Mouse (Mus musculus): ENCODE measurements around the gene Adarb2. TPM values are rescaled to one million over a fixed set of nuclear protein-coding genes. Genes with fewer than 3 reads are reported as not detected.

Adarb2 gene
- polyA plus RNA-seq, 1 experiment from 2014 or later: 1.0 TPM

DNA sequence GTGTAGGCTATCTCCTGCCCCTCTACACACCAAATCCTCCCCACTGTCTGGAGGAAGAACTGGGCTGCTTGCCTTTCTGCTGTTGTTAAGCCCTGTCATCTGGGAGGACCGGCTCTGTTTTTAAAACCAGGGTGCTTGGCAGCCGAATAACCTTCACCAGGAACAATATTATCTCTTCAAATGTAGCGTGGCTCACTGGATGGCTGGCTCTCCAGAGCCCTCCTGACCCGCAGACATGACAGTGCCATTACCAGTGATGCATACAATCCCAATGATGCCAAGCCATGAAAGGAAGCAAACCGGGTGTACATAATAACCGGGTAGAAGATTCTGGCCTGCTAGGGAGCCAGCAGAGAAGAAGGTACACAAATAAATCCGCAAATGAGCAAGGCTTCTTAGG lies 360.5 kb downstream of the Adarb2 start:
- H3K9ac ChIP-seq (ENCODE audit: low read length): no peak overlapping the region
- no peak overlapping the region for H3K4me3 ChIP-seq (ENCODE audit: low read depth, low read length)
- H3K4me1 ChIP-seq (ENCODE audit: control insufficient read depth, insufficient read depth, low read length): no peaks in the 10 kb centered on the region; the same call in 1 of the 2 replicates
- ATAC-seq (ENCODE audit: insufficient number of reproducible peaks, low FRiP score, low TSS enrichment, low read depth) (no peak), DNase-seq (ENCODE audit: low spot score) (no peak)
- H3K27me3 ChIP-seq (ENCODE audit: control insufficient read depth, insufficient read depth, low read length): no peaks in the 10 kb centered on the region
- 86% methylated on average over 7 of the region's 7 CpGs for WGBS
- no peaks in the 10 kb centered on the region for H3K36me3 ChIP-seq (ENCODE audit: control insufficient read depth, insufficient read depth, low read length)
- no peak overlapping the region for H3K4me2 ChIP-seq (ENCODE audit: low read depth, severe bottlenecking)
- no peak overlapping the region for H3K27ac ChIP-seq (replicated peaks; ENCODE audit: low read depth, low read length)
- H3K9me3 ChIP-seq (ENCODE audit: control insufficient read depth, low read length): no peaks in the 10 kb centered on the region

DNA sequence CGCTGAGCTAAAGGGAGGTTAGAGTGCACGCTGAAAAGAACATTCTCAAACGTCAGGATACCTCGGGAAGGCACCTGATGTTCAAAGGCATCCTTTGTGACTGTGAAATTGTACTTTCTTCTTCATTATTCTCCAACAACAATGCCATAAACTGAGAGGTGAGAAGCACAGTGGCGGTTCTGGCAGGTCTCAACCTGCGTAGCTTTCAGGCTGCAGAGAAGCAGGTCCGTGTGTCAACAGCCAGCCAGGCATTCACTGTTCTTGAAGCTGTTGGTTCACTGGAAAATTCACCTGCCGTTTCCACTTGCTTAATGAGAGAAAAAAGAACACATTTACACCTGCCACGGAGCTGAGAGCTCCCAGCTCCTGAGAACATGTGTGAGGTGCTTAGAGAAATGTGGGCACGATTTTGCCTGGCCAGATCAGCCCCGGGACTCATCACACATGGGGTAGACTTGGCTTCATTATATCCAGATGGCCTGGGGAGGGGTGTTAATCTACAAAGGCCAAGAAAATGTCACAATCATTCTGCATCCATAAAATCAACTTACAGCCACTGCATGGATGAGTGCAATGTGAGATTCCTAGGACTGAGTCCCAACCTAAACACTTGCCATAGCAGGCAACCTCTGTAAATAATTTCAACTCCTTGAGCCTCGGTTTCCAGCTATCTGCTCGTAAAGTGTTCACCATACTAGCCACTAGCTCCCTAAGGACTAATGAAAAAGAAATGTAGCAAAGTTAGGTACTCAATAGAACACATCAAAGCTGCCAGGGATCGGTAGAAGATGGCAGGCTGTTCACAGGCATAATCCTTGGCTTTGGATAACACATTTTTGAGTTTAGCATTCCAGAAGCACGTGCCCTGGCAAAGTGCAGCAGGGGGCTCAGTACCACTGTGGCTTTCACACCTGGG lies 364.7 kb downstream of the Adarb2 start:
- Histone ChIP-seq H3K36me3 (ENCODE audit: control insufficient read depth, insufficient read depth, low read length) (no peaks in the 10 kb centered on the region), H3K9me3 (ENCODE audit: control insufficient read depth, low read length) (no peaks in the 10 kb centered on the region), H3K27ac (replicated peaks; ENCODE audit: low read depth, low read length) (no peak overlapping the region), H3K4me2 (ENCODE audit: low read depth, severe bottlenecking) (no peak overlapping the region), H3K4me1 (ENCODE audit: control insufficient read depth, insufficient read depth, low read length) (no peaks in the 10 kb centered on the region; the same call in 1 of the 2 replicates), H3K4me3 (ENCODE audit: low read depth, low read length) (no peak overlapping the region), H3K9ac (ENCODE audit: low read length) (no peak overlapping the region), H3K27me3 (ENCODE audit: control insufficient read depth, insufficient read depth, low read length) (no peaks in the 10 kb centered on the region)
- WGBS: 45% methylated on average over 15 of the region's 15 CpGs
- ATAC-seq (ENCODE audit: insufficient number of reproducible peaks, low FRiP score, low TSS enrichment, low read depth) (peak; percentile 84), DNase-seq (ENCODE audit: low spot score) (peak; percentile 56)

DNA sequence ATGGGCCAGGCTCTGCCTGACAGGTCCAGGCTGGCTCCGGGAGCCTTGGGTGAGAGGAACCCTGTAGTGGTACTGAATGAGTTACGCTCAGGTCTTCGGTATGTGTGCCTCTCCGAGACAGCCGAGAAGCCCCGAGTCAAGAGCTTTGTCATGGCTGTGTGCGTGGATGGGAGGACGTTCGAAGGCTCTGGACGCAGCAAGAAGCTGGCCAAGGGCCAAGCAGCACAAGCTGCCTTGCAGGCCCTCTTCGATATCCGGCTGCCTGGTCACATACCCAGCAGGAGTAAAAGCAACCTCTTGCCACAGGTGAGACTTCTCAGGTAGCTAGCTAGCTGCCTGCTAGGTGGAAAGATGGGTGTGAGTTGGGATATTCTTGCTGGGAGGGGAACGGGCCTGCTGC lies 367.6 kb downstream of the Adarb2 start:
- no peaks in the 10 kb centered on the region for H3K27me3 ChIP-seq (ENCODE audit: control insufficient read depth, insufficient read depth, low read length)
- H3K27ac ChIP-seq (replicated peaks; ENCODE audit: low read depth, low read length): no peak overlapping the region

DNA sequence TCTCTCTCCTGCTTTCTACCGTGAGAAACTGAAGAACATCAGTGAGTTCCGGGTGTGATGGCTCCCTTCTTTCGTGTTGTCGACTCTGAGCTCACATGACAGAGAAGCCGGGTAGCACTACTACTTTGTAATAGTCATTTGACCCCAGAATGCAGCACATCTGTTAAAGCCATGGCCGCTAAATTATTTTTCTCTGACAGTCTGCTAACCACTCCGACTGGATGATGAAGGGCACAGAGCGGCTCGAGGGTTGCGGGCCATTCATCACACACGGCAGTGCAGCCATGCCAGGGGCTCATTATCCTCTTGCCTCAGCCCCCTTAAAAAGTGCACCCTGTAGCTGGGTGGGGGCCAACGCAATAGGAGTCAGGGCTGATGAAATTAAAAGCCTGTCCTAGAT lies 371.2 kb downstream of the Adarb2 start:
- no peaks in the 10 kb centered on the region for H3K36me3 ChIP-seq (ENCODE audit: control insufficient read depth, insufficient read depth, low read length)
- no peak overlapping the region for H3K4me3 ChIP-seq (ENCODE audit: low read depth, low read length)
- ATAC-seq (ENCODE audit: insufficient number of reproducible peaks, low FRiP score, low TSS enrichment, low read depth) (peak; percentile 35; the same call in 1 of the 2 replicates), DNase-seq (ENCODE audit: low spot score) (no peak)
- H3K4me2 ChIP-seq (ENCODE audit: low read depth, severe bottlenecking): no peak overlapping the region
- no peaks in the 10 kb centered on the region for H3K4me1 ChIP-seq (ENCODE audit: control insufficient read depth, insufficient read depth, low read length)
- no peak overlapping the region for H3K27ac ChIP-seq (replicated peaks; ENCODE audit: low read depth, low read length)
- H3K27me3 ChIP-seq (ENCODE audit: control insufficient read depth, insufficient read depth, low read length): no peaks in the 10 kb centered on the region
- no peaks in the 10 kb centered on the region for H3K9me3 ChIP-seq (ENCODE audit: control insufficient read depth, low read length)
- H3K9ac ChIP-seq (ENCODE audit: low read length): no peak overlapping the region
- WGBS: 61% methylated on average over 12 of the region's 12 CpGs

More for the DNA sequence above, 367.6 kb downstream of the Adarb2 start:
- Histone ChIP-seq H3K4me1 (ENCODE audit: control insufficient read depth, insufficient read depth, low read length) (no peaks in the 10 kb centered on the region; the same call in 1 of the 2 replicates), H3K36me3 (ENCODE audit: control insufficient read depth, insufficient read depth, low read length) (no peaks in the 10 kb centered on the region), H3K4me3 (ENCODE audit: low read depth, low read length) (no peak overlapping the region), H3K9me3 (ENCODE audit: control insufficient read depth, low read length) (no peaks in the 10 kb centered on the region), H3K9ac (ENCODE audit: low read length) (no peak overlapping the region), H3K4me2 (ENCODE audit: low read depth, severe bottlenecking) (no peak overlapping the region)
- no peak for DNase-seq (ENCODE audit: low spot score)
- WGBS: 94% methylated on average over 13 of the region's 13 CpGs
- ATAC-seq (ENCODE audit: insufficient number of reproducible peaks, low FRiP score, low TSS enrichment, low read depth): no peak

DNA sequence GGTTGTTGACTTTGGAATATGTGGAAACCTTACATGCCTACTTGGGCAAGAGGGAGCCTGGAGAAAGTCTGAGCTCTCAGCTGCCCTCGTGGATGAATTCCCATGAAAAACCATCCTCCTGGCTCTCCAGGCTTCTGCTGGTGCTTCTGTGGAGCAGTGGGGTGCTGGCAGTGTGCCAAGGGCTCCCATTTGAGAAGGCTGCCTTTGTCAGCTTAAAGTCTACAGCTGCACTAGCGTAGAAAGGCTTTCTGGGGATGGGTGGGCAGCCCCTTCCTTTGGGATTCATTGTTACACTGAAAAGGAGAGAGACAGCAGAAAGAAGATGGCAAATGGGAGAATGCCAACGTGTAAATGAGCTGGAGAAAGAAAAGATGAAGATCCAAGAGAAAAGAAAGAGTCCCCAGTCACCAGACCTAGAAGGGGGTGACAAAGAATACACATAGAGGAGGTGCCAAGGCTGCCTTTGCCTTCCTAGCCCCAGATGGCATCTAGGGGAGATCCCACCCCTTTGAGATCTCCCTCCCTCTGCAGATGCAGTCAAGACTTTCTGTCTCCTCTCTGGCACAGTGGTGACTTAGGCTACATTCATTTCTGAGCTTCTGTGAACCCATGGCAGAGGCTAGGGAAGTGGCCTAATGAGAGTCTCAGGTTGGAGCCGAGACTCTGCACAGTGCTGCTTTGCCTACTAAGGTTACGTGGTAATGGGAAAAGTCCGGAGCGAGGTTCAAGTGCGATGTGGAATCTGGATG lies 381.8 kb downstream of the Adarb2 start:
- no peak for ATAC-seq (ENCODE audit: insufficient number of reproducible peaks, low FRiP score, low TSS enrichment, low read depth)
- Histone ChIP-seq H3K27ac (replicated peaks; ENCODE audit: low read depth, low read length) (no peak overlapping the region), H3K36me3 (ENCODE audit: control insufficient read depth, insufficient read depth, low read length) (no peaks in the 10 kb centered on the region), H3K9me3 (ENCODE audit: control insufficient read depth, low read length) (no peaks in the 10 kb centered on the region), H3K4me1 (ENCODE audit: control insufficient read depth, insufficient read depth, low read length) (no peaks in the 10 kb centered on the region), H3K4me2 (ENCODE audit: low read depth, severe bottlenecking) (no peak overlapping the region), H3K9ac (ENCODE audit: low read length) (no peak overlapping the region), H3K4me3 (ENCODE audit: low read depth, low read length) (no peak overlapping the region), H3K27me3 (ENCODE audit: control insufficient read depth, insufficient read depth, low read length) (no peaks in the 10 kb centered on the region)
- WGBS: 81% methylated on average over 8 of the region's 8 CpGs
- no peak for DNase-seq (ENCODE audit: low spot score)

DNA sequence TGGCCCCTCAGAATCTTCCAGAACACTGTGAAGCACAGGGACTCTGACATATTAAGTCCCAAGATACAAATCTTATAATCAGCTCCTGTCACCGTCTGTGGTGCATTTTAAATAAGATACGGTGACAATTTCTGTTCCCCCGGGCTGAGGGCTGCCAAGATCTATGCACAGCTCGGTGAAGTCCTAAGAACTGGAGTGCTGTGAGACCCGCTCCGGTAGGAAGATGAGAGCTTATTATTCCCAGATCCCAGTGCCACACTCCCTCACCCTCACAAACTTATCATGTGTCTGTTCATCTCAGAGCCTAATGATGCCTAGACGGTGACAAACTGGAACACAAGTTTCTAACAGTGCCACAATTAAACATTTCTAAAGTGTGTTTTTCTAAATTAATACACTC lies 384.8 kb downstream of the Adarb2 start:
- Histone ChIP-seq H3K27me3 (ENCODE audit: control insufficient read depth, insufficient read depth, low read length) (no peaks in the 10 kb centered on the region), H3K9me3 (ENCODE audit: control insufficient read depth, low read length) (no peaks in the 10 kb centered on the region), H3K4me2 (ENCODE audit: low read depth, severe bottlenecking) (no peak overlapping the region), H3K36me3 (ENCODE audit: control insufficient read depth, insufficient read depth, low read length) (no peaks in the 10 kb centered on the region), H3K9ac (ENCODE audit: low read length) (no peak overlapping the region), H3K27ac (replicated peaks; ENCODE audit: low read depth, low read length) (no peak overlapping the region), H3K4me1 (ENCODE audit: control insufficient read depth, insufficient read depth, low read length) (no peaks in the 10 kb centered on the region), H3K4me3 (ENCODE audit: low read depth, low read length) (no peak overlapping the region)
- DNase-seq (ENCODE audit: low spot score): no peak
- WGBS: 90% methylated on average over 7 of the region's 7 CpGs
- no peak for ATAC-seq (ENCODE audit: insufficient number of reproducible peaks, low FRiP score, low TSS enrichment, low read depth)

DNA sequence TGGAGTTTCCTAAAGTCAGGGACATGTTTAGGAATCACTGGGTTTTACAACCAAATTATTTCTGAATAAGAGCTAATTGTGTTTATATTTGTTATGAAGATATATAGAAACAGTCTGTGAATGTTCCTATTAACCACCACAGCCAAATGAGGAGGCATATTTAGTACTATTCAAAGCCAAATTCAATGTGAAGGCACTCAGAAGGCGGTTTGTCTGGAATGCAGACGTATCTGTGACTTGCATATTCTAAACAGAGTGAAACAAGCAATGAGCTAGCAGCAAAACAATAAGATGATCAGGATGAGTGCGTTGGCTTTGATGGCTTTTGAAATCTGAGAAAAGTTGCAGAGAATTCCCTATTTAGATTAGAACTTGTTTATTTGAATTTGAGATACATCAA lies 387.8 kb downstream of the Adarb2 start:
- H3K9me3 ChIP-seq (ENCODE audit: control insufficient read depth, low read length): no peaks in the 10 kb centered on the region
- DNase-seq (ENCODE audit: low spot score): no peak
- H3K4me2 ChIP-seq (ENCODE audit: low read depth, severe bottlenecking): no peak overlapping the region
- H3K4me3 ChIP-seq (ENCODE audit: low read depth, low read length): no peak overlapping the region
- H3K27ac ChIP-seq (replicated peaks; ENCODE audit: low read depth, low read length): no peak overlapping the region
- H3K9ac ChIP-seq (ENCODE audit: low read length): no peak overlapping the region
- no peak for ATAC-seq (ENCODE audit: insufficient number of reproducible peaks, low FRiP score, low TSS enrichment, low read depth)
- no peaks in the 10 kb centered on the region for H3K36me3 ChIP-seq (ENCODE audit: control insufficient read depth, insufficient read depth, low read length)
- whole genome bisulfite sequencing: 80% methylated on average over 3 of the region's 3 CpGs
- no peaks in the 10 kb centered on the region for H3K27me3 ChIP-seq (ENCODE audit: control insufficient read depth, insufficient read depth, low read length)
- no peaks in the 10 kb centered on the region for H3K4me1 ChIP-seq (ENCODE audit: control insufficient read depth, insufficient read depth, low read length)

DNA sequence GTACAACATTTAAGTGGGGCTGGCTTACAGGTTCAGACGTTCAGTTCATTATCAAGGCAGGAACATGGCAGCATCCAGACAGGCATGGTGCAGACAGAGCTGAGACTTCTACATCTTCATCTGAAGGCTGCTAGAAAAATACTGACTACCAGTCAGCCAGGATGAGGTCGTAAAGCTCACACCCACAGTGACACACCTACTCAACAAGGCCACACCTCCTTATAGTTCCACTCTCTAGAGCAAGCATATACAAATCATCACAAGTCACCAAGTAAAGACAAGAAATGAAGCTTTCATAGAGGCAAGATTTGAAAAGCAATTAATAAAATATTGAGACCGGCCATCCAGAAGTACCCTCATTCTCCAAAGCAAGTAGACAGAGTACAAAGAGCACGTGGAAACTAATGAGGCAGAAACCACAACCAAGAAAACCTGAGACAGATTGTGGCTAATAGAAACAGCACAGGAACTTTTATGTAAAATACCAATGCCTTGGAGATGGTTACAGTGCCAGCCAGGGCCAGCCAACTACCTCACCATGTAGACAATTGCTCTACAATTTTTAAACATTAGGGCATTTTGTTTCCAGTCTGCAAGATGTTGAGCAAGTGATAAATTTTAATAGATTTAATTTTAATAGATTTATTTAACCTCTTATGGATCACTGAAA lies 394.4 kb downstream of the Adarb2 start:
- DNase-seq (ENCODE audit: low spot score) (no peak), ATAC-seq (ENCODE audit: insufficient number of reproducible peaks, low FRiP score, low TSS enrichment, low read depth) (no peak)
- Histone ChIP-seq H3K36me3 (ENCODE audit: control insufficient read depth, insufficient read depth, low read length) (no peaks in the 10 kb centered on the region), H3K4me1 (ENCODE audit: control insufficient read depth, insufficient read depth, low read length) (no peaks in the 10 kb centered on the region), H3K4me2 (ENCODE audit: low read depth, severe bottlenecking) (no peak overlapping the region), H3K4me3 (ENCODE audit: low read depth, low read length) (no peak overlapping the region), H3K27ac (replicated peaks; ENCODE audit: low read depth, low read length) (no peak overlapping the region), H3K9ac (ENCODE audit: low read length) (no peak overlapping the region), H3K27me3 (ENCODE audit: control insufficient read depth, insufficient read depth, low read length) (no peaks in the 10 kb centered on the region), H3K9me3 (ENCODE audit: control insufficient read depth, low read length) (no peaks in the 10 kb centered on the region)
- 73% methylated on average over 4 of the region's 4 CpGs for WGBS

Measured in limb, embryonic 11.5 days (tissue).